Mouse (Mus musculus) embryonic facial prominence, embryonic 13.5 days (tissue): ENCODE data around the gene Klc4. TPM values are rescaled to one million over a fixed set of nuclear protein-coding genes. Genes with fewer than 3 reads are reported as not detected.

Experiments used
- ATAC-seq: fragments of 200-750 bp; cut with Nextera tagmentation; 2 replicates; pipeline ENCODE4 v1.8.0; 2017; ENCODE audit warnings: low read depth; ENCODE audit not compliant: insufficient number of reproducible peaks, insufficient read depth, low FRiP score, low TSS enrichment
- H3K27ac ChIP-seq: fragments of 300-500 bp; sonication (generic); 2 replicates; pipeline ENCODE4 v1.5.1; 2015; ENCODE audit warnings: moderate library complexity, mild to moderate bottlenecking, inconsistent platforms
- H3K27me3 ChIP-seq: fragments of 300-500 bp; sonication (generic); 2 replicates; pipeline ENCODE4 v1.6.1; 2015; ENCODE audit warnings: mild to moderate bottlenecking, inconsistent platforms
- H3K36me3 ChIP-seq: fragments of 300-500 bp; sonication (generic); 2 replicates; pipeline ENCODE4 v1.6.1; 2015; ENCODE audit warnings: mild to moderate bottlenecking, inconsistent platforms
- H3K4me1 ChIP-seq: fragments of 300-500 bp; sonication (generic); 2 replicates; pipeline ENCODE4 v1.6.1; 2015; ENCODE audit warnings: inconsistent platforms
- H3K4me2 ChIP-seq: fragments of 300-500 bp; sonication (generic); 2 replicates; pipeline ENCODE4 v1.6.1; 2015; ENCODE audit warnings: moderate library complexity, mild to moderate bottlenecking, inconsistent platforms
- H3K4me3 ChIP-seq: fragments of 300-500 bp; sonication (generic); 2 replicates; pipeline ENCODE4 v1.5.1; 2015; ENCODE audit warnings: mild to moderate bottlenecking, inconsistent platforms
- H3K9ac ChIP-seq: fragments of 300-500 bp; sonication (generic); 2 replicates; pipeline ENCODE4 v1.6.1; 2015; ENCODE audit warnings: mild to moderate bottlenecking, inconsistent platforms
- H3K9me3 ChIP-seq: fragments of 300-500 bp; sonication (generic); 2 replicates; pipeline ENCODE4 v1.6.1; 2016; ENCODE audit warnings: inconsistent platforms
- WGBS: fragments of 180-500 bp; shearing (Covaris S2); methylation state at CpG from one replicate; pipeline ENCODE4 v1.1.7; 2015; ENCODE audit warnings: mixed read lengths; 5-methylcytosine and 5-hydroxymethylcytosine counted together
- polyA plus RNA-seq: library from polyadenylated mRNA; unstranded; fragments of >200 nt; fragmentation: Nextera tagmentation; extraction: Ambion mirVana; gene quantifications from 2 replicates; pipeline ENCODE4 v1.2.1, GENCODE M21; 2015

Klc4 gene
- polyA plus RNA-seq, 1 experiment from 2014 or later = 21.8 TPM

- H3K4me2 ChIP-seq = peak within 1 kb of the TSS; percentile 80
- H3K27ac ChIP-seq = peak within 1 kb of the TSS; percentile 97
- peak within 1 kb of the TSS; percentile 98 for H3K4me3 ChIP-seq
- under 1% methylated on average over 74 of the region's 90 CpGs for WGBS
- H3K9ac ChIP-seq = peak within 1 kb of the TSS; percentile 99
- peak; percentile 69 for ATAC-seq
- no peaks in the 10 kb centered on the region for H3K27me3 ChIP-seq
- peaks cover 17% of the 10 kb centered on the region for H3K36me3 ChIP-seq
- H3K9me3 ChIP-seq = no peaks in the 10 kb centered on the region
- H3K4me1 ChIP-seq = peaks cover 64% of the 10 kb centered on the region
Measured at GRCm38 (mm10) chr17:46628791-46629684, 16.8 kb downstream of the Klc4 start, which contains the start of gene Ptk7. Gene Ptk7, minus strand, starts transcription at chr17:46629504.

GRCm38 (mm10) chr17:46628471-46628790, 17.4 kb downstream of the Klc4 start:
- no peaks in the 10 kb centered on the region for H3K9me3 ChIP-seq
- no peaks in the 10 kb centered on the region for H3K27me3 ChIP-seq
- H3K36me3 ChIP-seq = peaks cover 17% of the 10 kb centered on the region
- under 1% methylated on average over 13 of the region's 13 CpGs for WGBS
- no peak for ATAC-seq
- peak overlapping the region; percentile 99 for H3K9ac ChIP-seq
- peak overlapping the region; percentile 80 for H3K4me2 ChIP-seq
- H3K4me1 ChIP-seq = peaks cover 70% of the 10 kb centered on the region
- H3K4me3 ChIP-seq = peak overlapping the region; percentile 98
- H3K27ac ChIP-seq = peak overlapping the region; percentile 97

GRCm38 (mm10) chr17:46627409-46627808, 18.4 kb downstream of the Klc4 start:
- H3K27me3 ChIP-seq = no peaks in the 10 kb centered on the region
- ATAC-seq = no peak
- H3K27ac ChIP-seq = peak overlapping the region; percentile 97
- H3K4me1 ChIP-seq = peaks cover 80% of the 10 kb centered on the region
- peak overlapping the region; percentile 98 for H3K4me3 ChIP-seq
- H3K9me3 ChIP-seq = no peaks in the 10 kb centered on the region
- peak overlapping the region; percentile 80 for H3K4me2 ChIP-seq
- 43% methylated on average over 6 of the region's 6 CpGs for WGBS
- peak overlapping the region; percentile 99 for H3K9ac ChIP-seq
- peaks cover 11% of the 10 kb centered on the region for H3K36me3 ChIP-seq

- no peaks in the 10 kb centered on the region for H3K36me3 ChIP-seq
- no peaks in the 10 kb centered on the region for H3K9me3 ChIP-seq
- 50% methylated on average over 12 of the region's 12 CpGs for WGBS
- peak overlapping the region; percentile 65 for H3K9ac ChIP-seq
- H3K4me3 ChIP-seq = peak overlapping the region; percentile 29
- H3K27me3 ChIP-seq = no peaks in the 10 kb centered on the region
- peak overlapping the region; percentile 99 for H3K27ac ChIP-seq
- H3K4me1 ChIP-seq = peaks cover 85% of the 10 kb centered on the region
- ATAC-seq = no peak
- peak overlapping the region; percentile 80 for H3K4me2 ChIP-seq
Measured at GRCm38 (mm10) chr17:46624598-46624997, 21.2 kb downstream of the Klc4 start.

GRCm38 (mm10) chr17:46623819-46624557, 21.8 kb downstream of the Klc4 start:
- no peak for ATAC-seq
- peak overlapping the region; percentile 29 for H3K4me3 ChIP-seq

GRCm38 (mm10) chr17:46622269-46622668, 23.6 kb downstream of the Klc4 start:
- ATAC-seq = no peak
- WGBS = 69% methylated on average over 11 of the region's 11 CpGs
- Histone ChIP-seq H3K9ac (0 out of 2 replicates have a peak overlapping the region, but pooled peaks have one; percentile 37), H3K4me3 (no peak overlapping the region), H3K27me3 (no peaks in the 10 kb centered on the region), H3K27ac (peak overlapping the region; percentile 99), H3K4me1 (peaks cover 99% of the 10 kb centered on the region), H3K4me2 (peak overlapping the region; percentile 55), H3K9me3 (no peaks in the 10 kb centered on the region), H3K36me3 (no peaks in the 10 kb centered on the region)

More at GRCm38 (mm10) chr17:46623819-46624557, 21.8 kb downstream of the Klc4 start:
- Histone ChIP-seq H3K9me3 (no peaks in the 10 kb centered on the region), H3K4me1 (peaks cover 90% of the 10 kb centered on the region), H3K27ac (peak overlapping the region; percentile 99), H3K4me2 (peak overlapping the region; percentile 80), H3K27me3 (no peaks in the 10 kb centered on the region), H3K9ac (peak overlapping the region; percentile 65), H3K36me3 (no peaks in the 10 kb centered on the region)
- WGBS = 15% methylated on average over 10 of the region's 10 CpGs

GRCm38 (mm10) chr17:46621324-46621723, 24.5 kb downstream of the Klc4 start:
- H3K4me1 ChIP-seq = peaks cover 97% of the 10 kb centered on the region
- 48% methylated on average over 15 of the region's 15 CpGs for WGBS
- no peak for ATAC-seq

GRCm38 (mm10) chr17:46619683-46620357, 26.0 kb downstream of the Klc4 start:
- Histone ChIP-seq H3K4me2 (peak overlapping the region; percentile 55), H3K9ac (peak overlapping the region; percentile 66), H3K27me3 (no peaks in the 10 kb centered on the region), H3K9me3 (no peaks in the 10 kb centered on the region), H3K27ac (peak overlapping the region; percentile 99), H3K4me1 (peaks cover 96% of the 10 kb centered on the region), H3K36me3 (no peaks in the 10 kb centered on the region), H3K4me3 (peak overlapping the region; percentile 27)
- WGBS = 15% methylated on average over 16 of the region's 16 CpGs
- ATAC-seq = no peak

More at GRCm38 (mm10) chr17:46621324-46621723, 24.5 kb downstream of the Klc4 start:
- Histone ChIP-seq H3K9me3 (no peaks in the 10 kb centered on the region), H3K4me3 (no peak overlapping the region), H3K9ac (peak overlapping the region; percentile 46; the same call in 1 of the 2 replicates), H3K27ac (peak overlapping the region; percentile 99), H3K27me3 (no peaks in the 10 kb centered on the region), H3K36me3 (no peaks in the 10 kb centered on the region), H3K4me2 (peak overlapping the region; percentile 55)

GRCm38 (mm10) chr17:46618769-46619682, 26.8 kb downstream of the Klc4 start:
- WGBS = 4% methylated on average over 27 of the region's 27 CpGs
- H3K27me3 ChIP-seq = no peaks in the 10 kb centered on the region
- peak overlapping the region; percentile 99 for H3K27ac ChIP-seq
- 0 out of 2 replicates have a peak, but pooled peaks have one; percentile 43 for ATAC-seq
- H3K9ac ChIP-seq = peak overlapping the region; percentile 66
- H3K4me2 ChIP-seq = peak overlapping the region; percentile 55
- peak overlapping the region; percentile 27 for H3K4me3 ChIP-seq
- peaks cover 96% of the 10 kb centered on the region for H3K4me1 ChIP-seq
- no peaks in the 10 kb centered on the region for H3K9me3 ChIP-seq
- H3K36me3 ChIP-seq = no peaks in the 10 kb centered on the region

GRCm38 (mm10) chr17:46618394-46618768, 27.4 kb downstream of the Klc4 start:
- H3K9ac ChIP-seq = peak overlapping the region; percentile 66
- peak overlapping the region; percentile 99 for H3K27ac ChIP-seq
- H3K4me1 ChIP-seq = peaks cover 96% of the 10 kb centered on the region
- no peaks in the 10 kb centered on the region for H3K27me3 ChIP-seq
- peak overlapping the region; percentile 27 for H3K4me3 ChIP-seq
- WGBS = under 1% methylated on average over 6 of the region's 6 CpGs
- peak overlapping the region; percentile 55 for H3K4me2 ChIP-seq
- H3K36me3 ChIP-seq = no peaks in the 10 kb centered on the region
- 0 out of 2 replicates have a peak, but pooled peaks have one; percentile 33 for ATAC-seq
- no peaks in the 10 kb centered on the region for H3K9me3 ChIP-seq
